Mouse (Mus musculus) myocyte (in vitro differentiated cells): ENCODE data around the gene Gcm1. TPM values are rescaled to one million over a fixed set of nuclear protein-coding genes. Genes with fewer than 3 reads are reported as not detected.

Source experiments
- H3K27me3 ChIP-seq: one replicate; pipeline ENCODE4 v1.6.1; 2011; ENCODE audit not compliant: control insufficient read depth, insufficient read depth, insufficient read length
- H3K36me3 ChIP-seq: one replicate; pipeline ENCODE4 v1.6.1; 2011; ENCODE audit not compliant: control insufficient read depth, insufficient read depth
- H3K4me2 ChIP-seq: one replicate; pipeline ENCODE4 v1.6.1; 2011; ENCODE audit warnings: low read depth, control low read depth
- H3K4me3 ChIP-seq: one replicate; pipeline ENCODE4 v1.5.1; 2011; ENCODE audit warnings: mild to moderate bottlenecking, control low read depth, moderate library complexity
- H3K79me2 ChIP-seq: one replicate; pipeline ENCODE4 v1.6.1; 2011; ENCODE audit not compliant: control insufficient read depth, insufficient read depth
- H3ac ChIP-seq: one replicate; pipeline ENCODE4 v1.6.1; 2011; ENCODE audit not compliant: control insufficient read depth, insufficient read length
- CEBPB ChIP-seq: IDR thresholded peaks from 2 replicates; pipeline ENCODE4 v1.6.1; 2011; ENCODE audit warnings: mild to moderate bottlenecking, moderate library complexity; ENCODE audit not compliant: poor library complexity, insufficient read depth, severe bottlenecking
- E2F4 ChIP-seq: IDR thresholded peaks from one replicate; pipeline ENCODE4 v1.6.1; 2011; ENCODE audit warnings: mild to moderate bottlenecking, control low read depth, moderate library complexity; ENCODE audit not compliant: insufficient read depth
- MAX ChIP-seq: IDR thresholded peaks from one replicate; pipeline ENCODE4 v1.6.1; 2011; ENCODE audit warnings: low read depth, mild to moderate bottlenecking, control low read depth
- MYOD1 ChIP-seq, 3 experiments: IDR thresholded peaks; one replicate each; pipeline ENCODE4 v1.6.1; 2011; ENCODE audit warnings: control low read depth in 2 of 3, low read depth in 2 of 3, mild to moderate bottlenecking in 2 of 3, moderate library complexity in 1 of 3; ENCODE audit not compliant: insufficient read length in 2 of 3, control insufficient read depth in 1 of 3
- MYOG ChIP-seq, 3 experiments: IDR thresholded peaks; one replicate each; pipeline ENCODE4 v1.6.1; 2011; ENCODE audit warnings: control low read depth in 2 of 3, low read depth in 2 of 3, mild to moderate bottlenecking in 2 of 3; ENCODE audit not compliant: insufficient read length in 2 of 3, control insufficient read depth in 1 of 3, insufficient read depth in 1 of 3
- POLR2A ChIP-seq: IDR thresholded peaks from one replicate; pipeline ENCODE4 v1.6.1; 2011; ENCODE audit warnings: low read depth, mild to moderate bottlenecking, control low read depth, moderate library complexity; ENCODE audit not compliant: insufficient read length
- POLR2AphosphoS2 ChIP-seq: IDR thresholded peaks from one replicate; pipeline ENCODE4 v1.6.1; 2011; ENCODE audit warnings: low read depth, control low read depth; ENCODE audit not compliant: insufficient read length
- REST ChIP-seq: IDR thresholded peaks from one replicate; pipeline ENCODE4 v1.6.1; 2011; ENCODE audit warnings: mild to moderate bottlenecking, control low read depth, moderate library complexity; ENCODE audit not compliant: insufficient read depth, insufficient read length
- SRF ChIP-seq: IDR thresholded peaks from one replicate; pipeline ENCODE4 v1.6.1; 2011; ENCODE audit warnings: low read depth; ENCODE audit not compliant: control insufficient read depth, insufficient read length
- TCF12 ChIP-seq: IDR thresholded peaks from one replicate; pipeline ENCODE4 v1.6.1; 2011; ENCODE audit warnings: mild to moderate bottlenecking, control low read depth; ENCODE audit not compliant: poor library complexity, insufficient read depth, severe bottlenecking
- TCF3 ChIP-seq: IDR thresholded peaks from one replicate; pipeline ENCODE4 v1.6.1; 2011; ENCODE audit warnings: low read depth, control low read depth; ENCODE audit not compliant: insufficient read length
- USF1 ChIP-seq: IDR thresholded peaks from one replicate; pipeline ENCODE4 v1.6.1; 2011; ENCODE audit warnings: low read depth, mild to moderate bottlenecking, control low read depth, moderate library complexity
- polyA plus RNA-seq: library from polyadenylated mRNA; unstranded; fragments of >200 nt; fragmentation: generic; extraction: Trizol; gene quantifications from one replicate; pipeline ENCODE4 v1.2.1, GENCODE M21; 2012; ENCODE audit warnings: missing spikeins

Gene Gcm1
- polyA plus RNA-seq, 1 experiment, result not detected

- Histone ChIP-seq H3K27me3 (no peaks in the 10 kb centered on the region), H3K79me2 (no peaks in the 10 kb centered on the region), H3K4me2 (no peak overlapping the region), H3K4me3 (no peak overlapping the region), H3K36me3 (no peaks in the 10 kb centered on the region), H3ac (no peak overlapping the region)
- no peak for TF ChIP-seq SRF
- no peak for TF ChIP-seq REST
- no peak for TF ChIP-seq POLR2AphosphoS2
- no peak for TF ChIP-seq TCF12
- no peak for TF ChIP-seq MYOG (IDR thresholded peaks at IDR 0.05; ENCODE audit: control insufficient read depth in 1 of 3, insufficient read depth in 1 of 3, insufficient read length in 2 of 3, low read depth in 2 of 3)
- no peak for TF ChIP-seq POLR2A
- no peak for TF ChIP-seq MYOD1 (IDR thresholded peaks at IDR 0.05; ENCODE audit: control insufficient read depth in 1 of 3, insufficient read length in 2 of 3, low read depth in 2 of 3)
- TF ChIP-seq MAX, result no peak
- TF ChIP-seq TCF3, result no peak
- no peak for TF ChIP-seq CEBPB
- TF ChIP-seq USF1, result no peak
- no peak for TF ChIP-seq E2F4
Measured at GRCm38 (mm10) chr9:78035831-78036230, 15.9 kb upstream of the Gcm1 start.

GRCm38 (mm10) chr9:78038755-78039489 lies 12.8 kb upstream of the Gcm1 start:
- no peak overlapping the region for H3K4me2 ChIP-seq
- no peaks in the 10 kb centered on the region for H3K79me2 ChIP-seq
- H3K4me3 ChIP-seq, result no peak overlapping the region
- no peaks in the 10 kb centered on the region for H3K27me3 ChIP-seq
- no peak overlapping the region for H3ac ChIP-seq
- H3K36me3 ChIP-seq, result no peaks in the 10 kb centered on the region
- TF ChIP-seq E2F4, result no peak
- TF ChIP-seq POLR2AphosphoS2, result no peak
- TF ChIP-seq TCF3, result no peak
- no peak for TF ChIP-seq CEBPB
- TF ChIP-seq SRF, result peak; percentile 25
- TF ChIP-seq POLR2A, result no peak
- TF ChIP-seq REST, result no peak

DNA sequence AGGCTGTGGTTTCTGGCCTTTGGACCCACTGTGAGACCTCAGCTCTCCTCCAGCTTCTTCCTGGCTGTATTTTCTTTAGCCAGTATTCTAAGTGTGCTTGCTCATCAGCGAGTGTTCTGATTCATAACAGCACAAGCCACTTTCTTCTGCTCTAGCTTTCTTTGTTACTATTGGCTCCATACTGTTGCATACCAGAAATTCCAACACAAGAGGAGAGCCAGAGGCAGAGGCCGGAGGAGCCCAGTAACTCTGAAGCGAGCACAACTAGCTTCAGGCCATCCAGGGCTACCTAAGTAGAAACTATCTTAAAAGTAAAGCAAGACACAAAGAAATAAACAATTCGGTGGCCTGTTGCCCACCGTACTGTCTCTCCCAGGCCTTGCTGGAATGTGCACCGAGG lies 6.6 kb upstream of the Gcm1 start:
- Histone ChIP-seq H3K4me3 (no peak overlapping the region), H3K4me2 (no peak overlapping the region), H3K36me3 (no peaks in the 10 kb centered on the region), H3ac (no peak overlapping the region), H3K27me3 (no peaks in the 10 kb centered on the region), H3K79me2 (no peaks in the 10 kb centered on the region)
- no peak for TF ChIP-seq TCF3

- Histone ChIP-seq H3K27me3 (no peaks in the 10 kb centered on the region), H3K36me3 (no peaks in the 10 kb centered on the region), H3K79me2 (no peaks in the 10 kb centered on the region), H3K4me2 (no peak overlapping the region), H3K4me3 (no peak overlapping the region), H3ac (no peak overlapping the region)
- no peak for TF ChIP-seq TCF12
- TF ChIP-seq TCF3, result no peak
- no peak for TF ChIP-seq REST
- TF ChIP-seq MYOD1 (IDR thresholded peaks at IDR 0.05; ENCODE audit: control insufficient read depth in 1 of 3, insufficient read length in 2 of 3, low read depth in 2 of 3), result no peak
- no peak for TF ChIP-seq MAX
- no peak for TF ChIP-seq CEBPB
- no peak for TF ChIP-seq E2F4
- no peak for TF ChIP-seq USF1
- TF ChIP-seq POLR2AphosphoS2, result no peak
- no peak for TF ChIP-seq POLR2A
- TF ChIP-seq MYOG (IDR thresholded peaks at IDR 0.05; ENCODE audit: control insufficient read depth in 1 of 3, insufficient read depth in 1 of 3, insufficient read length in 2 of 3, low read depth in 2 of 3), result no peak
- TF ChIP-seq SRF, result no peak
Measured at GRCm38 (mm10) chr9:78046755-78047154, 5.0 kb upstream of the Gcm1 start.

DNA sequence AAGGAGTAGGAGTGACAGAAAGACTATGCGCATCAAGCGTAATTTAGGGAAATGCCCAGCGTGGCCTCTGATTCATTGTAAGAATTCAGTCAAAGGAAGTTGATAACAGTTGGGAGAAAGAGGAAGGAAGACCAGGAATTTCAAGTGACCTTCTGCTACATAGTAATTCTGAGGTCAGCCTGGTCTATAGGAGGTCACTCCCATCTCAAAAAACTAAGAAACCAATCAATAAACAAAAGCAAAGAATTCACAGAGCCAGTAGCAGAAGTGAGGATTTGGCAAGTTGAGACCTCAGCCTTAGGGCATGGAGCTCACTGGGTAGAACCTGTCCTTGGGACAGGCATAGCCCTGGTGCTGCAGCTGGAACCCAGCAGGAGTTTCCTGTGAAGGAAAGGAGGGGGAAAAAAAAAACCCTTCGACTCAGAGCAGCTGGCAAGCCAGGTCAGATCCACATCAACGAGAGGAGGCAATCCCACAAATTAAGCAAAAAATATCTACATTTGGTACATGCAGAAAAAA lies 1.2 kb upstream of the Gcm1 start:
- Histone ChIP-seq H3K4me3 (no peak overlapping the region), H3K79me2 (no peaks in the 10 kb centered on the region), H3K27me3 (no peaks in the 10 kb centered on the region), H3K4me2 (no peak overlapping the region), H3K36me3 (no peaks in the 10 kb centered on the region), H3ac (no peak overlapping the region)
- no peak for TF ChIP-seq POLR2AphosphoS2
- TF ChIP-seq TCF12, result no peak
- TF ChIP-seq USF1, result no peak
- no peak for TF ChIP-seq MYOD1 (IDR thresholded peaks at IDR 0.05; ENCODE audit: control insufficient read depth in 1 of 3, insufficient read length in 2 of 3, low read depth in 2 of 3)
- no peak for TF ChIP-seq MAX
- TF ChIP-seq REST, result no peak
- TF ChIP-seq MYOG (IDR thresholded peaks at IDR 0.05; ENCODE audit: control insufficient read depth in 1 of 3, insufficient read depth in 1 of 3, insufficient read length in 2 of 3, low read depth in 2 of 3), result no peak
- TF ChIP-seq CEBPB, result no peak
- TF ChIP-seq SRF, result no peak
- TF ChIP-seq E2F4, result no peak
- no peak for TF ChIP-seq TCF3
- TF ChIP-seq POLR2A, result no peak
